Mouse (Mus musculus): ENCODE results near the gene Il33. TPM values are rescaled to one million over a fixed set of nuclear protein-coding genes. Genes with fewer than 3 reads are reported as not detected.

Il33 gene
- polyA plus RNA-seq, 1 experiment from 2014 or later = 1.4 TPM

Other genes starting within 250 kb of the Il33 start
- gene Mlana, start 227.3 kb upstream of the Il33 start, polyA plus RNA-seq (2015; fragmentation: Nextera tagmentation; extraction: Ambion mirVana) = 0.32 and 0.43 TPM in 2 replicates
- 5.7 and 6.3 TPM in 2 replicates for gene 9930021J03Rik, start 119.1 kb upstream of the Il33 start, polyA plus RNA-seq (2015; fragmentation: Nextera tagmentation; extraction: Ambion mirVana)
- 21.6 and 23.4 TPM in 2 replicates for gene Ranbp6, start 112.1 kb upstream of the Il33 start, polyA plus RNA-seq (2015; fragmentation: Nextera tagmentation; extraction: Ambion mirVana)
- gene Trpd52l3, start 78.7 kb downstream of the Il33 start, polyA plus RNA-seq (2015; fragmentation: Nextera tagmentation; extraction: Ambion mirVana) = not detected in 2 replicates
- gene Uhrf2, start 105.4 kb downstream of the Il33 start, polyA plus RNA-seq (2015; fragmentation: Nextera tagmentation; extraction: Ambion mirVana) = 69.2 and 76.7 TPM in 2 replicates